Mouse (Mus musculus) forebrain, embryonic 16.5 days (tissue): ENCODE measurements around the gene Gsta2. TPM values are rescaled to one million over a fixed set of nuclear protein-coding genes. Genes with fewer than 3 reads are reported as not detected.
"Not testable (repeated sequence)": the region's sequence is repeated elsewhere in the genome, so short reads cannot be mapped to it uniquely, and the experiment has no call there.

Experiments
- ATAC-seq: fragments of 200-750 bp; cut with Nextera tagmentation; 2 replicates; pipeline ENCODE4 v1.8.0; 2017; ENCODE audit warnings: mild to moderate bottlenecking, moderate library complexity
- H3K27ac ChIP-seq: fragments of 300-500 bp; sonication (generic); 2 replicates; pipeline ENCODE4 v1.5.1; 2014; ENCODE audit warnings: low read length, control low read depth
- H3K27me3 ChIP-seq: fragments of 300-500 bp; sonication (generic); replicated peaks from 2 replicates; pipeline ENCODE4 v1.6.1; 2014; ENCODE audit warnings: low read length; ENCODE audit not compliant: control insufficient read depth, insufficient read depth
- H3K36me3 ChIP-seq: fragments of 300-500 bp; sonication (generic); 2 replicates; pipeline ENCODE4 v1.6.1; 2014; ENCODE audit not compliant: control insufficient read depth, insufficient read depth
- H3K4me1 ChIP-seq: fragments of 300-500 bp; sonication (generic); replicated peaks from 2 replicates; pipeline ENCODE4 v1.6.1; 2014; ENCODE audit warnings: low read length; ENCODE audit not compliant: control insufficient read depth, insufficient read depth
- H3K4me2 ChIP-seq: fragments of 300-500 bp; sonication (generic); 2 replicates; pipeline ENCODE4 v1.6.1; 2014; ENCODE audit warnings: mild to moderate bottlenecking, low read length, control low read depth
- H3K4me3 ChIP-seq: fragments of 300-500 bp; sonication (generic); replicated peaks from 2 replicates; pipeline ENCODE4 v1.5.1; 2014; ENCODE audit warnings: mild to moderate bottlenecking, low read length, control low read depth
- H3K9ac ChIP-seq: fragments of 300-500 bp; sonication (generic); replicated peaks from 2 replicates; pipeline ENCODE4 v1.6.1; 2014; ENCODE audit warnings: low read depth, low read length, control low read depth
- H3K9me3 ChIP-seq: fragments of 300-500 bp; sonication (generic); 2 replicates; pipeline ENCODE4 v1.6.1; 2016; ENCODE audit warnings: low read length; ENCODE audit not compliant: control insufficient read depth
- WGBS: fragments of 180-500 bp; shearing (Covaris S2); extraction: QIAGEN DNeasy Blood & Tissue Kit; methylation state at CpG from one replicate; pipeline ENCODE4 v1.1.7; 2014; 5-methylcytosine and 5-hydroxymethylcytosine counted together
- polyA plus RNA-seq: library from polyadenylated mRNA; unstranded; fragments of >200 nt; fragmentation: Nextera tagmentation; extraction: Ambion mirVana; gene quantifications from 2 replicates; pipeline ENCODE4 v1.2.1, GENCODE M21; 2015

Gsta2 gene
- polyA plus RNA-seq, 1 experiment from 2014 or later: not detected

GRCm38 (mm10) chr9:78342494-78342893, 13.1 kb downstream of the Gsta2 start:
- H3K4me3 ChIP-seq, H3K9ac ChIP-seq, H3K4me1 ChIP-seq, H3K36me3 ChIP-seq, ATAC-seq, H3K4me2 ChIP-seq, H3K27ac ChIP-seq, H3K9me3 ChIP-seq, H3K27me3 ChIP-seq: not testable (repeated sequence)
- WGBS: 92% methylated on average over 4 of the region's 4 CpGs

GRCm38 (mm10) chr9:78340324-78340723, 15.3 kb downstream of the Gsta2 start:
- H3K27me3 ChIP-seq, H3K9me3 ChIP-seq, H3K4me1 ChIP-seq, H3K4me2 ChIP-seq, H3K36me3 ChIP-seq, H3K4me3 ChIP-seq, H3K27ac ChIP-seq, H3K9ac ChIP-seq: not testable (repeated sequence)
- ATAC-seq: peak; percentile 47
- WGBS: 9% methylated on average over 8 of the region's 8 CpGs

- ATAC-seq, H3K9me3 ChIP-seq, H3K4me2 ChIP-seq, H3K4me1 ChIP-seq, H3K27me3 ChIP-seq, H3K4me3 ChIP-seq, H3K36me3 ChIP-seq, H3K27ac ChIP-seq, H3K9ac ChIP-seq: not testable (repeated sequence)
Observed at GRCm38 (mm10) chr9:78337050-78337449, 18.5 kb downstream of the Gsta2 start.

- H3K9ac ChIP-seq, H3K4me3 ChIP-seq, H3K27me3 ChIP-seq, H3K27ac ChIP-seq, H3K4me2 ChIP-seq, H3K9me3 ChIP-seq, H3K4me1 ChIP-seq, H3K36me3 ChIP-seq, ATAC-seq: not testable (repeated sequence)
- no CpG with 5 or more reads among the region's 1 CpGs for WGBS
Observed at GRCm38 (mm10) chr9:78327289-78327688, 28.3 kb downstream of the Gsta2 start, which contains the start of gene Omt2b. Gene Omt2b (plus strand): TSS chr9:78327589.

- H3K4me3 ChIP-seq: no peak overlapping the region
- H3K9me3 ChIP-seq: no peaks in the 10 kb centered on the region
- WGBS: 18% methylated on average over 1 of the region's 1 CpGs
- no peak overlapping the region for H3K9ac ChIP-seq
- no peaks in the 10 kb centered on the region for H3K4me1 ChIP-seq
- no peaks in the 10 kb centered on the region for H3K27me3 ChIP-seq
- ATAC-seq: no peak
- H3K4me2 ChIP-seq: no peak overlapping the region
- no peak overlapping the region for H3K27ac ChIP-seq
- no peaks in the 10 kb centered on the region for H3K36me3 ChIP-seq
Observed at GRCm38 (mm10) chr9:78319499-78319898, 36.1 kb downstream of the Gsta2 start.

GRCm38 (mm10) chr9:78314696-78315095, 40.9 kb downstream of the Gsta2 start, which contains the start of gene Omt2a:
Gene Omt2a (minus strand): TSS chr9:78314796.
- Histone ChIP-seq H3K4me2 (no peak within 1 kb of the TSS), H3K27ac (no peak within 1 kb of the TSS), H3K36me3 (no peaks in the 10 kb centered on the region), H3K9ac (no peak within 1 kb of the TSS), H3K4me1 (no peaks in the 10 kb centered on the region), H3K9me3 (no peaks in the 10 kb centered on the region), H3K4me3 (no peak within 1 kb of the TSS), H3K27me3 (no peaks in the 10 kb centered on the region)
- WGBS: 83% methylated on average over 2 of the region's 2 CpGs
- no peak for ATAC-seq

- 95% methylated on average over 3 of the region's 3 CpGs for WGBS
- H3K4me1 ChIP-seq: not testable (repeated sequence)
Observed at GRCm38 (mm10) chr9:78308122-78308521, 47.5 kb downstream of the Gsta2 start.

GRCm38 (mm10) chr9:78299143-78299542, 56.4 kb downstream of the Gsta2 start:
- not testable (repeated sequence) for ATAC-seq, H3K4me2 ChIP-seq, H3K4me3 ChIP-seq

More at GRCm38 (mm10) chr9:78308122-78308521, 47.5 kb downstream of the Gsta2 start:
- H3K4me3 ChIP-seq, ATAC-seq, H3K36me3 ChIP-seq, H3K9me3 ChIP-seq, H3K27me3 ChIP-seq, H3K27ac ChIP-seq, H3K4me2 ChIP-seq, H3K9ac ChIP-seq: not testable (repeated sequence)

GRCm38 (mm10) chr9:78298232-78298631, 57.4 kb downstream of the Gsta2 start:
- Histone ChIP-seq H3K27me3 (no peaks in the 10 kb centered on the region), H3K4me1 (no peaks in the 10 kb centered on the region), H3K4me2 (no peak overlapping the region), H3K27ac (no peak overlapping the region), H3K4me3 (no peak overlapping the region), H3K9me3 (no peaks in the 10 kb centered on the region), H3K9ac (no peak overlapping the region), H3K36me3 (no peaks in the 10 kb centered on the region)
- WGBS: 79% methylated on average over 1 of the region's 1 CpGs
- no peak for ATAC-seq

More at GRCm38 (mm10) chr9:78299143-78299542, 56.4 kb downstream of the Gsta2 start:
- not testable (repeated sequence) for H3K27me3 ChIP-seq, H3K27ac ChIP-seq, H3K9me3 ChIP-seq, H3K4me1 ChIP-seq, H3K36me3 ChIP-seq, H3K9ac ChIP-seq
- WGBS: 65% methylated on average over 1 of the region's 1 CpGs

- H3K9ac ChIP-seq, H3K36me3 ChIP-seq, H3K4me3 ChIP-seq, H3K4me1 ChIP-seq, H3K9me3 ChIP-seq, H3K4me2 ChIP-seq, H3K27ac ChIP-seq, H3K27me3 ChIP-seq: not testable (repeated sequence)
- peak; percentile 28; the same call in 1 of the 2 replicates for ATAC-seq
- 9% methylated on average over 6 of the region's 6 CpGs for WGBS
Observed at GRCm38 (mm10) chr9:78296089-78296488, 59.5 kb downstream of the Gsta2 start.
